Mouse (Mus musculus) CH12.LX (cell line): ENCODE measurements around the gene 4921517D22Rik.

Experiments used
- CTCF ChIP-seq, 2 experiments: IDR thresholded peaks in 1 of 2; conservative IDR thresholded peaks in 1 of 2; 2 replicates each; pipeline ENCODE4 v1.5.1; 2011 to 2012; ENCODE audit warnings: low read depth in 2 of 2, low read length in 2 of 2, improper control_type of control experiment in 1 of 2, inconsistent platforms in 1 of 2, mild to moderate bottlenecking in 1 of 2, moderate library complexity in 1 of 2
- E2F4 ChIP-seq: IDR thresholded peaks from 2 replicates; pipeline ENCODE4 v1.6.1; 2011; ENCODE audit warnings: low read depth, low read length, improper control_type of control experiment; ENCODE audit not compliant: insufficient replicate concordance
- EP300 ChIP-seq: IDR thresholded peaks from 2 replicates; pipeline ENCODE4 v1.6.1; 2011; ENCODE audit warnings: low read length, improper control_type of control experiment
- ETS1 ChIP-seq: conservative IDR thresholded peaks from 2 replicates; pipeline ENCODE4 v1.6.1; 2012; ENCODE audit warnings: low read depth, mild to moderate bottlenecking, inconsistent platforms, low read length, improper control_type of control experiment, moderate library complexity
- GABPA ChIP-seq: IDR thresholded peaks from 2 replicates; pipeline ENCODE4 v1.6.1; 2012; ENCODE audit warnings: low read depth, low read length, improper control_type of control experiment, inconsistent platforms; ENCODE audit not compliant: insufficient replicate concordance
- JUN ChIP-seq: IDR thresholded peaks from 2 replicates; pipeline ENCODE4 v1.6.1; 2011; ENCODE audit warnings: low read depth, mild to moderate bottlenecking, low read length, improper control_type of control experiment, moderate library complexity; ENCODE audit not compliant: insufficient read depth
- MAFK ChIP-seq: IDR thresholded peaks from 2 replicates; pipeline ENCODE4 v1.6.1; 2011; ENCODE audit warnings: low read length, improper control_type of control experiment; ENCODE audit not compliant: insufficient replicate concordance
- MAX ChIP-seq: IDR thresholded peaks from 2 replicates; pipeline ENCODE4 v1.6.1; 2011; ENCODE audit warnings: low read length, improper control_type of control experiment
- NRF1 ChIP-seq: IDR thresholded peaks from 2 replicates; pipeline ENCODE4 v1.6.1; 2014; ENCODE audit warnings: low read depth, mild to moderate bottlenecking, inconsistent platforms, low read length, improper control_type of control experiment, moderate library complexity
- POLR2A ChIP-seq: IDR thresholded peaks from 2 replicates; pipeline ENCODE4 v1.6.1; 2011; ENCODE audit warnings: low read depth, mild to moderate bottlenecking, improper control_type of control experiment, low read length
- RCOR1 ChIP-seq: conservative IDR thresholded peaks from 2 replicates; pipeline ENCODE4 v1.6.1; 2012; ENCODE audit warnings: low read depth, mild to moderate bottlenecking, inconsistent platforms, low read length, improper control_type of control experiment
- USF1 ChIP-seq: IDR thresholded peaks from 2 replicates; pipeline ENCODE4 v1.6.1; 2014; ENCODE audit warnings: low read depth, mild to moderate bottlenecking, inconsistent platforms, low read length, improper control_type of control experiment
- ZC3H11A ChIP-seq: IDR thresholded peaks from 2 replicates; pipeline ENCODE4 v1.6.1; 2012; ENCODE audit warnings: low read depth, mild to moderate bottlenecking, inconsistent platforms, low read length, improper control_type of control experiment
- ZKSCAN1 ChIP-seq: IDR thresholded peaks from 2 replicates; pipeline ENCODE4 v1.6.1; 2012; ENCODE audit warnings: low read depth, inconsistent platforms, low read length, improper control_type of control experiment, borderline replicate concordance

GRCm38 (mm10) chr13:59741096-59741495 is 47.2 kb upstream of the 4921517D22Rik start:
- TF ChIP-seq NRF1 (no peak), CTCF (conservative IDR thresholded peaks at IDR 0.05 in 1 of 2, IDR thresholded peaks at IDR 0.05 in 1 of 2; ENCODE audit: low read depth in 2 of 2, low read length in 2 of 2) (no peak), POLR2A (no peak), JUN (no peak), MAX (no peak), EP300 (no peak), RCOR1 (no peak), E2F4 (no peak), ZKSCAN1 (no peak), ETS1 (no peak), USF1 (no peak), MAFK (no peak), GABPA (no peak), ZC3H11A (no peak)
